Mouse (Mus musculus) liver, postnatal 0 days (tissue): ENCODE data around the gene Gm2115.

ENCODE experiments used
- CTCF ChIP-seq: sonication (generic); IDR thresholded peaks from 2 replicates; pipeline ENCODE4 v1.5.1; 2016; ENCODE audit warnings: antibody characterized with exemption, low read depth
- EP300 ChIP-seq: IDR thresholded peaks from 2 replicates; pipeline ENCODE4 v1.6.1; 2016; ENCODE audit warnings: antibody characterized with exemption, low read depth, mild to moderate bottlenecking

- TF ChIP-seq CTCF, result no peak
- no peak for TF ChIP-seq EP300
Measured at GRCm38 (mm10) chr7:84546667-84547066, 17.9 kb downstream of the Gm2115 start.
